Mouse (Mus musculus) layer of hippocampus, postnatal 14 days (tissue): ENCODE measurements around the gene Pde4dip. TPM values are rescaled to one million over a fixed set of nuclear protein-coding genes. Genes with fewer than 3 reads are reported as not detected.
A peak's percentile ranks its signal among the peaks of the same experiment; 100 is the strongest.

Experiments used
- DNase-seq, 2 experiments: peaks; one replicate each; pipeline ENCODE4 v3.0.0; 2021 to 2022; ENCODE audit warnings: low spot score in 2 of 2, mixed read lengths in 1 of 2
- long read RNA-seq, 2 experiments: library from polyadenylated mRNA; stranded (forward); transcript quantifications; one replicate each; pipeline ENCODE4 v2.0.0; 2021
- total RNA-seq, 2 experiments: library from RNA; stranded (reverse); gene quantifications; 2 replicates each; pipeline ENCODE4 v1.2.3; 2021

Pde4dip gene
- 100 to 1,000 TPM; 214 to 250 TPM for total RNA-seq
- long read RNA-seq, experiment 1, full-length matches to known transcripts = 11 of 64 reads
- long read RNA-seq, experiment 1, partial matches to known transcripts = 20 of 64 reads
- long read RNA-seq, experiment 1, other reads (novel, unspliced or antisense) = 33 of 64 reads
- long read RNA-seq, experiment 2, full-length matches to known transcripts = 23 of 76 reads
- long read RNA-seq, experiment 2, partial matches to known transcripts = 28 of 76 reads
- long read RNA-seq, experiment 2, other reads (novel, unspliced or antisense) = 25 of 76 reads

- peak; percentile 70 to 72 for DNase-seq
Observed at GRCm38 (mm10) chr3:97888168-97888901, at the start of gene Pde4dip. Pde4dip (minus strand) TSS chr3:97888707.

GRCm38 (mm10) chr3:97937945-97938266, 49.4 kb upstream of the Pde4dip start:
- DNase-seq = no peak

DNA sequence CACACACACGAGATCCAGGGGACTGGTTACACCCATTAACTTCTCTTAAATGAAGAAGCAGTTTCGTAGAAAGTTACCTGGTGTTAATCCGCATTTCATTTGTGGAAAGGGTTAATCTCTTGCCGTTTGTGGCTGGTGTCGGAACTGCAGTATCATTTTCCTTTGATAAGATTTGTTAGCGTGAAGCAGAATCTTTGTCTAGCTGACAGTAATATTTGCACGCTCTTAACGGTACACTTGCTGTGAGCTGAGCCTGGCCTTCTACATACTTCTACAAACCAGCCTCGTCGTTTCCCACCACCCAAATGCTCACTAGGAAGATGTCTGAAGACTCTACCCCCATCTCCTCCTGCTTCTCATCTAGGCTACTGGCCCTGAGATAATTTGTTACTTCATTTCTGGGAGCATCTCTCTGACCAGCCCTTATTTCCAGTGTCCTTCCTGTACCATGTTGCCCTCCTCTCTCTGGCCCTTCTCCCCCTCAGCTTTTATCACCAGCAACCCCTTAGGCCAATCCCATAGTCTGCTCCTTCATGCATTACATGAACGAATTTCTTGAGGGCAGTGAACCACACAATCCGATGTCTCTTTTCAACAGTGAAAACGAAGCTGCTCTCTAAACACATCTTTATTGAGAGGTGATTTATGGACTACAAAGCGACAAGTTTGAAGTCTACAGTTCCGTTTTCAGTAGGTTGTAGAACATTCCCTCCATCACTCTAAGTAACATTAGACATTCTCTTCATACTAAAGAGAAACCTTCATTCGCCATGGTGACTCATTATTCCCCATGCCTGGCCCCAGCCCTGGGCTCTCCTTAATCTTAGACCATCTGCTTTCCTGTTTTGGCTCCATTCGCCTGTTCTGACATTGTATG, 48.8 kb upstream of the Pde4dip start:
- DNase-seq = no peak

GRCm38 (mm10) chr3:97934331-97935300, 46.1 kb upstream of the Pde4dip start:
- no peak for DNase-seq

DNA sequence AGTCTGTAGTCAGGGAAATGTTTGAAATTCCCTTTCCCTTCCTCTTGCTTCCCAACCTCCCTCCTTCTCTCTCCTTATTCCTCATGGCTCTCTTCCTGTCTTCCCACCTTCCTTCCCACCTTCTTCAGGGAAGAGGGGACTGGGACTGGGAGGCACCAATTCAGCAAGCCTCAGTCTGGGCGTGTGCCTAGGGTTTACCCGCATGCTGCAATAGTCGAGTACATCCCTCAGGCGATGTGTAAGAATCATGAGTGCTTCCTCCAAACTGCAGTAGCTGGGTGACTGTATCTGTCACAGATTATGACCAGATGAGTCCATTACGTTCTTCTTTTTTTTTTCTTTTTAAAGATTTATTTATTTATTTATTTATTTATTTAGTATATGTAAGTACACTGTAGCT, 45.3 kb upstream of the Pde4dip start:
- no peak for DNase-seq

DNA sequence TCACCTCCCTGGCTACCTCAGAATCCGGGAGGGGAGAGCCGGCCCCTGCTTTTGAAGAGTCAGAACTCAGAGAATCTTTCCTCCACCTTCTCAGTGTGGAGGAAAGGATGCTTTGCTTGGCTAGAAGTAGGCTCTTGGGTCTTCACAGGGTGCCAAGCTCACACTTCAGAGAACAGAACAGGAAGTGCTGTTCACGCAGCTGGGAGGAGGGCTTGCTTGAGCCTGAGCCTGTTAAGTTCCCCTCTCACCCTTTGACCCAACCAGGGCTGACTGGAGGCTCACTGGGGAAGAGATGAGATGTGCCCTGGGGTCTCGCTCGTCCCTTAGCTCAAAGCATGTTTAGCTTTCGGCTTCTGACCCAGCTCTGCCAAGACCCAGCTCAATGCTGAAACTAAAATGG, 44.7 kb upstream of the Pde4dip start:
- DNase-seq = no peak

GRCm38 (mm10) chr3:97932771-97933170, 44.3 kb upstream of the Pde4dip start:
- DNase-seq = no peak

DNA sequence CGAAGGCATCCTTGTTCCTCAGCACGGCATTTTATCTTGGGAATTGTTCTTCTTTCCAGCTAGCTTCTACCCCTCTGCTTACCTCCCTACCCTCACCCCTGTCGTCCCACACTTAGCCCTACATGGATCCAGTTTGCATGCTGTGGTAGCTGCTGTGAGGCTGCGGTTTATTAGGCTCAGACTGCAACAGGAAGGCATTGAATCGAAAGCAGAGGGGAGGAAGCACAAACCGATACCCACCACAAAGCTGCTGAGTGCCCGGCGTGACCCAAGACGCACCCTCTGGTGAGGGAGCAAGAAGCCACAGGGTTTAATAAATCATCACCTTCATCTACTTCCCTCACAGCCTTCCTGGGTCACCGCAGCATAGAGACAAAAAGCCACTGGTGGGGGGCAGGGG, 43.6 kb upstream of the Pde4dip start:
- DNase-seq = no peak

DNA sequence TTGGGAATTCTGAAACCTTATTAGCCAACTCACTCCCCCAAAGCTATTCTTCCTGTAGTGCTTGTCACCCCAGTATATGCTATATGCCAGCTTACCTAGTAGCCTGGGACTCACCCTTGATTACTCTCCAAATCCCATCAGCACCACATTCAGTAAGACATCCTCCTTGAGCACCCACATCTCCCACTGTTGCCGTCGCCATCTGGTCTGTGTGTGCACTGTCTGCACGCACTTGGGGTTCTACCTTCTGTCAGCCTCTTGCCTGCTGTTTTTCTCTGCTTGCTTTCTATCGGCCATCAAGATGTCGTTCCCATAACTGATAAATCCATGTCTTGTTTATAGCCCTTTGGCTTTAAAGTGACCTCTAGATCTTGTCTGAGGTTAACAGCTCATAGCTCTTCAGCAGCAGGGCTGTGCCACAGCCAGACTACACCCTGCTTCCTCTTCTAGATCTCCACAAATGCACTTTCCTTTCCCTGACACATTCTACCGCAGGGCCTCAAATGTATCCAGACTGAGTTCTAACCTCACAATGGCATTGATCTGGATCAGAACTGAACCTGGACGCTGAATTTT, 42.9 kb upstream of the Pde4dip start:
- no peak for DNase-seq

GRCm38 (mm10) chr3:97930787-97931158, 42.3 kb upstream of the Pde4dip start:
- no peak for DNase-seq

- no peak for DNase-seq
Observed at GRCm38 (mm10) chr3:97930141-97930786, 41.8 kb upstream of the Pde4dip start.

DNA sequence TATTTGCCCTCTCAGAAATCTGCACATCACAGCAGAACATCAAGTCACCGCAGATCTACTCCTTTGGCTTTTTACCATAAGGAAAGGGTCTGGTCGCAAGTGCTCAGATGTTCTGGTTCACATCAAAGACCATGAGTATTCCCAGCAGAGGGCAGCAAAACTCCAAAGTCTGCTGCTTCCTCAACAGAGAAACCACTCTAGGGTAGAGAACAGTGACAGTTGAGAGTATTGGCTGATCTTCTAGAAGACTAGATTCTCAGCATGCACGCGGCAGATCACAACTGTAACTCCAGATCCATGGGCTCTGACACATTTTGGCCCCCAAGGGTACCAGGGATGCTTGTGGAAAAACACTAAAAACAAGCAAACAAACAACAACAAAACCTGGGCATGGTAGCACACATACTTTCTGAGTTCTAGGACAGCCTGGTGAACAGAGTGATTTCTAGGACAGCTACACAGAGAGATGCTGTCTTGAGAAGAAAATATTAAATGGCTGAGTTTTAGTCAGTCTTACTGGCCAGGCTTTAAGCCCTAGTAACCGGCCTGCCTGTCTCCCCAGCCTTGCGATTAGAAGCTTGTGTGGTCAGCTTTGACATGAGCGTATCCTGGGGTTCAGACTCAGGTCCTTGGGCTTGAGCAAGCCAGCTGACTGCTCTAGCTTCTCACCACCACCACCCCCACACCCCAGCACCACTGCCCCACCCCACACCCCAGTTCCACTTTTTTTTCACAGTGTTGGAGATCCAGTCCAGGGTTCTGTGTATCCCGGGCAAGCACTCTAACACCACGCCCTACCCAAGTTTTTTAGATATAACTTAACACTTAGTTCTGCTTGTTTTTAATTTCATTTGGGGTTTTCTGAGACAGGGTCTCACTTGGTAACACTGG, 40.7 kb upstream of the Pde4dip start:
- peak; percentile 74 to 90 for DNase-seq

GRCm38 (mm10) chr3:97927322-97927721, 38.8 kb upstream of the Pde4dip start:
- no peak for DNase-seq

DNA sequence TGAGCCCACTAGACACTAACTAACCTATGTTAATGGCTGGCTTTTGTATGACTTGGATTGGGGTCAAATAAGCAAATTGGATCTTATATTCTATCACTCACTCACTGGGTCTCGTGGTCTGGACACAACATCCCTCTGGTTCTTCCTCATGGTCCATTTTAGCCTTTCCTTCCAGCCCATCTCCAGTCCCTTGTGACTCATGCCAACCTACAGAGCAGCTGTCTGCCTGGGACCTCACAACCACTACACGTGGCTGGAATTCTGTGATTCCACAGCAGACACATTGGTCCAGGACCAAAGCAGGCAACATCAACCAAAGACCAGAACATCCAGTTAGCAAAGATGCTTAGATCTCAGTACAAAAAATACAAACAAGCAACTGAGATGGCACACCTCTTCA, 36.7 kb upstream of the Pde4dip start:
- no peak for DNase-seq

DNA sequence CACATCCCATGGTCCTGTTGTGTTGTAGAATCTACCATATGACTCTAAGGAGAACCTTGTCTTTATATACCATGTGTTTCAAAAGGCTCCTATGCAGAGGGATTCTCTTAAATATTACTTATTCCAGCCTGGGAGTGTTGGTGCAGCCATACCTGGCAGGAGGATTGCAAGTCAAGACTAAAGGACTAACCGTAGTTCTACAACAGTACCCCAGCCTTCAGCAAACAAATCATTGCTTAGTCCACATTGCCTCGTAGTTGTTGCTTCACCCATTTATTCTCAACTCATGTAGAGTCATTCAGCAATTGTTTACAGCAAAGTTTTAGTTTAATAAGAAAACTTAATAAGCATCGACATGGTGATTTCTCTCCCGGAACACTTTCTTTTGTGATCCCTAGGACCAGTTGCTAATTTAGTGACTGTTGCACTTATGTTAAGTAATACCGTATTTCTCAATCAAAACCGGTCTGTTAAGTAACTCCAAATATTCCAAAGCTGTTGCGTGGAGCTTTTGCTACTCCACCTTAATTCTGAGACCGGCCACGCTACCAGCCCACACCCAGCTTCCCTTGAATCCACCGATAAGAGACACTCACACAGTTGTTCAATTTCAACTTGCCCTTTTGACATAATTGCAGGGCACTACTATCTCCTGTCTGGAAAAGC, 30.5 kb upstream of the Pde4dip start:
- no peak for DNase-seq

- DNase-seq = no peak
Observed at GRCm38 (mm10) chr3:97915081-97915480, 26.6 kb upstream of the Pde4dip start.

DNA sequence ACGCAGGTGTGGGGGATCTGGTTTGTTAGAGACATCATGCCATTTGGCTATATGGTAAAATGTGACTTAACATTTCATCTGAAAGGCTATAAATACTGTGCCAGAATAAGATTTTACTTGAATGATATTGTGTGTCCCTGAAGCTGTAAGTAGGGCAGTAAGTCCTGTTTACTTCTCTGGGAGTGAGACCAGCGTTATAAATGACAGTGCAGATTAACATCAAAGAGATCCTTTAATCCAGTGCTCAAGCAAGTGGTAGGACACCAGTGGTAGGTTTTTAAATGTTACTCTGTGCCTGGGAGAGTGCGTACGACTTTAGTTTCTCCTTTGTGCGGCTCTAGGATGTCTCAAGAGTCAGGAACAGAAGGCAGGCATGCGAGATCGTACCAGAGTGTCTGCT, 22.6 kb upstream of the Pde4dip start:
- DNase-seq = no peak

- DNase-seq = no peak
Observed at GRCm38 (mm10) chr3:97909737-97910136, 21.2 kb upstream of the Pde4dip start.
